Mouse (Mus musculus): ENCODE measurements at regions not wholly inside any gene's neighbourhood (a gene's known extent, or its start where the extent isn't known, plus 50 kb on each side); places are given as distances from the start of the nearest gene placed in this dataset.
"Not testable (repeated sequence)": the region's sequence is repeated elsewhere in the genome, so short reads cannot be mapped to it uniquely, and the experiment has no call there.

- DNase-seq = no peak
These were observed 180.5 kb upstream of the Arid1b start for GRCm38 (mm10) chr17:4813666-4814065.

GRCm38 (mm10) chr17:4825221-4825895 is 168.8 kb upstream of the Arid1b start:
- no peak for DNase-seq

- DNase-seq = peak; percentile 12
These were observed 160.1 kb upstream of the Arid1b start for GRCm38 (mm10) chr17:4834065-4834464.

GRCm38 (mm10) chr17:4834571-4834970 is 159.6 kb upstream of the Arid1b start:
- DNase-seq = no peak

GRCm38 (mm10) chr17:4835065-4835705 is 158.9 kb upstream of the Arid1b start:
- no peak for DNase-seq

GRCm38 (mm10) chr17:4840123-4840522 is 154.0 kb upstream of the Arid1b start:
- DNase-seq = no peak

GRCm38 (mm10) chr17:4858304-4858703 is 135.8 kb upstream of the Arid1b start:
- no peak for DNase-seq

GRCm38 (mm10) chr17:4864901-4865300 is 129.2 kb upstream of the Arid1b start:
- DNase-seq = no peak

GRCm38 (mm10) chr17:4865621-4866020 is 128.5 kb upstream of the Arid1b start:
- peak in 1 of 2 experiments; percentile 22 for DNase-seq

GRCm38 (mm10) chr17:4866026-4866896 is 127.9 kb upstream of the Arid1b start:
- DNase-seq = no peak

- DNase-seq = no peak
These were observed 127.0 kb upstream of the Arid1b start for GRCm38 (mm10) chr17:4867083-4867482.

GRCm38 (mm10) chr17:4867754-4868445 is 126.2 kb upstream of the Arid1b start:
- peak; percentile 37 to 51 for DNase-seq

- DNase-seq = no peak
These were observed 125.7 kb upstream of the Arid1b start for GRCm38 (mm10) chr17:4868446-4868825.

GRCm38 (mm10) chr17:4868861-4869260 is 125.3 kb upstream of the Arid1b start:
- no peak for DNase-seq

- no peak for DNase-seq
These were observed 122.9 kb upstream of the Arid1b start for GRCm38 (mm10) chr17:4871267-4871666.

GRCm38 (mm10) chr17:4874459-4874858 is 119.7 kb upstream of the Arid1b start:
- DNase-seq = no peak

- no peak for DNase-seq
These were observed 118.8 kb upstream of the Arid1b start for GRCm38 (mm10) chr17:4875086-4876046.

GRCm38 (mm10) chr17:4876431-4876830 is 117.7 kb upstream of the Arid1b start:
- no peak for DNase-seq

GRCm38 (mm10) chr17:4881473-4881872 is 112.7 kb upstream of the Arid1b start:
- DNase-seq = no peak

- no peak for DNase-seq
These were observed 110.0 kb upstream of the Arid1b start for GRCm38 (mm10) chr17:4884083-4884482.

GRCm38 (mm10) chr17:4884761-4885160 is 109.4 kb upstream of the Arid1b start:
- DNase-seq = peak in 1 of 2 experiments; percentile 38

GRCm38 (mm10) chr17:4887331-4887730 is 106.8 kb upstream of the Arid1b start:
- not testable (repeated sequence) for DNase-seq

All from cerebellum, postnatal 14 days (tissue).